Mouse (Mus musculus): ENCODE data around the gene Atf6.

The Atf6 gene

DNA sequence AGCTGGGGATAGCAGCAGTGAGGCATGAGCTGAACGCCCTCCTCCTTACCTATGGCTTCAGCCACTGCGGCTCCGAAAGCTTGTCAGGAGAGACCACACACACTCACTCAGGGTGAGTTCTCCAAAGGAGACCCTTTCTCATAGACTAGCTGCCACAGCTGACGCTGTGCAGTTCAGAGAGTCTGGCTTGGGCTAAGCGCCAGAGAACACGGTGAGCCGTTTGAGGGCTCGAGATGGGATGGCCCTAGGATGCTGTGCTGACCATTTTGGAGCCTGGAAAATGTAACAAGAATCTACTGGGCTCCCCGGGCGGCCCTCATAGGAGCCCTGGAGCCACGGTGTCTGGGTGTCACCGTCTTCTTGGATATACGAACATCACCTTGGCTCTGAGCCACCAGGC, 208.3 kb downstream of the Atf6 start:
- no peak for DNase-seq (ENCODE audit: low read depth, low spot score)

DNA sequence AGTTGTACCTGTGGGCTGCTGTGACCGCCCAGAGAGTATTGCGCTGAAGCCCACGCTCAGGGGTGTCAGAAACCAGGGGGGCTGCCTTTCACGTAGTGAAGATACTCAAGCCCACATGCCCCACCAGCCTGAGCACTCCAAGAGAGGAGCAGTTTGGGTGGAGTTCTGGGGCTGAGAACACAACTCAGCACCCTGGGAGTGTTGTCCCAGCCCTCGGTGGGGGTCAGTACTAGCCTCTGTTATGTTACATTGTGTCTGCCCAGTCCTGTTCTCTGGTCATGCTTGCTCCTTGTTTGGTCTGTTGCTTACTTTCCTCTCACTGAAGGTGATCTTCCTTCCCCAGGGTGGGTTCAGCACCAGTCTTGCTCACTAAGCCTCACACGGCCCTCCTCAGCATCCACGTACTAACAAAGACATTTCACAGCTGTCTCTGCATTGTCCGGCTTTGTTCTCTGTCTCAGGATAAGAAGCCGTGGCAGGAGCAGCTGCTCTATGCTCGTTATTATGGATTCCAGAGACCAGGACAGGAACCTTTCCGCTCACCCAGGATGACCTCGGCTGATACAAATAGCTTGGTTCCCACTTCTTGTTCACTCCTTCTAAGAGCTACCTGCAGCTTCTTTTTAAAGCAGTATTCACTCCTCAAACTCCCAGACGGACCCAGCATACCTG, 209.8 kb downstream of the Atf6 start:
- DNase-seq (ENCODE audit: low read depth, low spot score), result no peak

DNA sequence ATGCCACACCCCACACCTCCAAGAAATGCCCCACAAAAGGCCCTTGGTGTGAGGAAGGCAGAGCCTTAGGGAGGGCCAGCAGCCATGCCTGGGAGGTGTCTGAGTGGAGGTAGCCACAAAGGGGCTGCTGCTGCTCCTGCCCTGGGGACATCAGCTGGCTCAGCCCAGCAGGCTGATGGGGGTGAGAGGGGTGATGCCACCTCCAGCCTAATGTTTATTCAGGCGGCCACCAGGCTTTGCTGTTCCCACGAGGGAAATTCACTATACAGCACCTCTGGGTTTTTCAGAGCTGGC, 210.4 kb downstream of the Atf6 start:
- DNase-seq (ENCODE audit: low read depth, low spot score), result no peak

DNA sequence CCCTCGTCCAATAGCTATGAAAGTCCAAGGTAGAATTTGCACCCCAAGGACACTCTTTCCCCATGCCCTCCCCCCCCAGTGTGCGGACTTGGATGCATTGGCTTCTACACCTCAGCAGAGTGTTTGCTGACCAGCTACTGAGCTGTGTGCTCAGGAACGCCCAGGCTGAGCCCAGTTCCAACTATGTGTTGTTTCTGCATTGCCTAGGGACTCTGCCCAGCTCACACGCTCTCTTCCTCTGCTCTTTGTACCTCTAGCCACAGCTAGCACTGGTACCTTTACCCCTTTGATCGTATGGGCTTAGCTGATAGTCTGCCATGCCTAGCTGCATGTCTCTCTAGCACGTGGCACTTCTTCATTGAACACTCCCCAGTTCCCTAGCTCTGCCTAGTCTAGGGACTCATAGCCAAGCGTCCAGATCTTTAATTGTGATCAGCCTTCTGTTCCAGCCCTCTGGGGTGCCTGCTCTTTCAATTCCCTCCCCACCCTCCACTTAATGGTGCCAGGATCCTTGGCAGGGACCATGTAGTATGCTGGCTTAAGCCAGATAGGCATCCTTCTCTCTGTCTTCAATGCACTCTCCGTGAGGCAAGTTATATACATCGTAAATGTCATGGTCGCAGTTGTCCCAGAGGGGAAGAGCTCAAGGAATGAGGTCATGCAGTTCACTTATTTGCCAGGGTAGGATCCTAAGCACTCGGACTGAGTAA, 210.9 kb downstream of the Atf6 start:
- DNase-seq (ENCODE audit: low read depth, low spot score), result no peak

DNA sequence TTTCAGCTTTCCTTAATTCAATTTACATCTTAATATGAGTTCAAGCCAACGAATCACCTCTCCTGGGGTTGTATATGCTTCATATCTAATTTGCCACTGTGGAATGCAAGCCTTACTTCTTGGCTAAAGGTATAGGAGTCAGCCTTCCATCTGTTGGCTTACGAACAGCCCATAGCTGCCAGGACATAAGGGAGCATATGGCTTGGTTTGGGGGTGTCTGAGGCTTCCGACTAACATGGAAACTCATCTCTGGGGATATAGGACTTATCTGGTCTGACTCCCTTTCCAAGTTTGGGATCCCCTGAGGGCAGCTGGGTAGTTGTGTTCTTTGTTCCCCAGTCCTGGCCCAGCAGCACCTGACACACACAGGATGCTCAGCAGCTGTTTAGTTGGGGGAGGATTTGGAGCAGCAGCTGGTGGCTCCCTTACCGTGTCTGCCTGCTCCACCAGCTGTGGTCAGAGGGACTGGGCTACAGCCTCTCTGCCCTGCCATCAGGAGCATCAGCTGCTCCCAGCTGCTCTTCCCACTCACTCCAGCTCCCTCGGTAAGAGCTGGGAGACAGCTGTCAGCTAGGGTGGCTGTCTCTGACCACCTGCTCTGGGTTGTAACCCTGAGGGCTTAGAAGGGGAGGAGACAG, 212.2 kb downstream of the Atf6 start:
- no peak for DNase-seq (ENCODE audit: low read depth, low spot score)

Measured in retina, postnatal 7 days (tissue).